Mouse (Mus musculus) kidney, postnatal 14 days (tissue): Measurements from ENCODE around the gene Hspa4.

ENCODE experiments used
- DNase-seq: peaks from one replicate; pipeline ENCODE4 v3.0.0; 2022; ENCODE audit warnings: mixed read lengths

The Hspa4 gene

DNA sequence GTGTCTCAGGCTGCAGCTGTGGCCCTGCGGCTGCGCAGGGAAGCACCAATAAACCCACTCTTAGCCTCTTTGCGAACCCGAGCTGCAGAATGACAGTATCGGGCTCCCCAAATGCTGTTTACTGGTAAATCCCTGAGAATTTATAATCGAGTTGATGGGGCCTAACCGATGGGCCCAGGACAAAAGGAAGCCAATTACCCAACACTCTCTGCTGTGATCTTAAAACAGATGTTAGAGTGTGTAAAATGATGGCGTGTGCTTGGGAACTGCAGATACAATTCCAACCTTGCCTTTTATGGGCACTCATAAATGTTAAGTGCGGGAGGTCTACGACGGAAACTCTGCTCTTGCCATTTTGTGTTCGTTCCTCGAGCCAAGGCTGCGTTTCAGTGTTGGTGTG is 49.5 kb downstream of the Hspa4 start:
- DNase-seq: no peak

DNA sequence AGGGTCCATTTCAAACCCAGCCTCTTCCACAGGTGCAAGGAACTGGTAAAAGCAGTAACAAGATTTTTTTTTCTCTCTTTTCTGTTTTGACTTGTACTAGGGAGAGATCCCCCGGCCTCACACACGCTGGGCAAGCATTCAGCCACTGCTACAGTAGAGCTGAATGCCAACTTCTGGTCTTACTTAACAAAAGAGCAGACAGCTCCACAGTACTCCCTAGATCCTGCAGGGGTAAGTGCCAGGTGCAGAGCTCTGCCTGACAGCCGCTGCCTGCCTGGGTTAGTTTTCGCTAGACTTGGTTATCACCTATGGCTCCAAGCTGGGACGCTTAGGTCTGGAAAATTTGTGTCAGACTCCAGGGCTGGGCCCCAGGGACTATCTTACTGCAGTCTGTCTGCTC is 50.6 kb downstream of the Hspa4 start:
- no peak for DNase-seq

GRCm38 (mm10) chr11:53245561-53245960 is 54.7 kb downstream of the Hspa4 start:
- no peak for DNase-seq

DNA sequence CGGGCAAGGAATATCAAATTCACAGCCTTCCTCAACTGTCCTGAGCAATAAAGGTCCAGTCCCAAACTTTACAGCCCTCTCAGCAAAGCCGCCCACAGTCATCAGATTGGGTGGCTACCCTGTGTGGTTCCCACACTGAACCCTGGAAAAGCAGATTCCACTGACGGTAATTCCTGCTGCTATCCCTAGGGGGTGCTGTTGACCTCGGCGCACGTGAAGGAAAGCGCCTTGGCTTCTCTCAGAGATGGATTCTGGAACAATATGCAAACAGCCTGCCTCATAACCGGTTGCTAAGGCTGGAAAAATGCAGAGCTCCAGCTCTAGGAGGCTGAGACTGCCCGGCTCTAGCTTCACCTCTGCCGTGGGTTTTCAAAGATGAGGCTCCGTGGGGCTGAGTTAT is 57.1 kb downstream of the Hspa4 start:
- no peak for DNase-seq

DNA sequence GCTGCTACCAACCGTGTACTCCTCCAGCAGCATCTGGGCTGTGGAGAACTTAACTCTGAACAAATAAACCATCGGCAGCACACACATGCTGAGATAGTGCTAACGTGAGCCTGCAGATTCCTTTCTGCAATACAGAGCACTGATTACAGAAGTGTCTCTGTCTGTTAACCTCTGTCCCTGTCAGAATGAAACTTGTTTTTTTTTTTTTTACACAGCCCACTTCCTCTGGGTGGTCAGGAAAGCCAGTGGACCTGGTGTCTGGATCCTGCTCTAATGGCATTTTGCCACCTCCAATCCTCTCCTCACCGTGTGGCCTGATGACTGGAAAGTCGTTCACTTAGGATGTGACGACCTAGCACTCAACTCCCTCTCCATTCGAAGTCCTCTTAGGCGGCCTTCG is 66.7 kb downstream of the Hspa4 start:
- no peak for DNase-seq

GRCm38 (mm10) chr11:53231836-53232235 is 68.4 kb downstream of the Hspa4 start:
- DNase-seq: no peak

DNA sequence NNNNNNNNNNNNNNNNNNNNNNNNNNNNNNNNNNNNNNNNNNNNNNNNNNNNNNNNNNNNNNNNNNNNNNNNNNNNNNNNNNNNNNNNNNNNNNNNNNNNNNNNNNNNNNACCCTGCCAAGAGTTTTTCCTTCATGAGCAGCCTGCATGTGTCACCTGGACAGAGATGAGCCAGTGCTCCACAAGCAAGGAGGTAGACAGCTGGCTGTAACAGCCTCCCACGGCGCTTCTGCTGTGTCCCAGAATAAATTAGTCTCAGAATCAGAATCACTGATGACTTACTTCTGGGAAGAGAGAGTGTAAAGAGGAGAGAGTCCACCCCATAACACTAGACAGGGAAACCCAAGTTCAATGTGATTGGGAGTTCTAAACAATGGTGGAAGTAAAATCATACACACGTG is 71.2 kb downstream of the Hspa4 start:
- DNase-seq: no peak

DNA sequence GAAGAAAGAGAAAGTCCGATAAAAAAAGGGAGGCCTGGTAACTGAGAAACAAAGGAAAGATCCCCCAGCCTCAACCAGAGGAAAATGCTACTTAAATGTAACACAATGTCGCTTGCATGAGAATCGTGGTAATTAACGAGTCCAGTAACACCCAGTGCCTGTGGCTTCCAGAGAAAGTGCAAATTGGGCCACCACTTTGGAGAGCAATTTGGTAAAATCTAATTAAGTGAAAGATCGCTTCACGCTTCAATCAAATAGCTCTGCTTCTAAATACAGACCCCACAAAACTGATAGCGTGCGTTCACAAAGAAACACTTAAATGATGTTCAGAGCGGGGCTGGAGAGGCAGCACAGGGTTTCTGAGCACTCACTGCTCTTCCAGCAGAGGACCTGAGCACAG is 89.4 kb downstream of the Hspa4 start:
- no peak for DNase-seq
